Mouse (Mus musculus) heart, adult 2 months (tissue): ENCODE results near the gene Atcay. TPM values are rescaled to one million over a fixed set of nuclear protein-coding genes. Genes with fewer than 3 reads are reported as not detected.
"Not testable (repeated sequence)": the region's sequence is repeated elsewhere in the genome, so short reads cannot be mapped to it uniquely, and the experiment has no call there.

ENCODE experiments used
- DNase-seq, 2 experiments: peaks; one replicate each; pipeline ENCODE4 v3.0.0; 2021
- H3K27ac ChIP-seq: fragments of 200-600 bp; 2 replicates; pipeline ENCODE4 v1.8.1; 2022
- H3K27me3 ChIP-seq: fragments of 200-500 bp; 2 replicates; pipeline ENCODE4 v1.6.1; 2012; ENCODE audit warnings: mild to moderate bottlenecking, low read length, inconsistent platforms, mixed read lengths; ENCODE audit not compliant: control insufficient read depth, insufficient read depth
- H3K36me3 ChIP-seq: fragments of 200-500 bp; 2 replicates; pipeline ENCODE4 v1.6.1; 2012; ENCODE audit warnings: low read length, inconsistent platforms; ENCODE audit not compliant: control insufficient read depth, insufficient read depth
- H3K4me1 ChIP-seq: fragments of 200-500 bp; 2 replicates; pipeline ENCODE4 v1.6.1; 2011; ENCODE audit warnings: low read length; ENCODE audit not compliant: control insufficient read depth, insufficient read depth
- H3K4me3 ChIP-seq: fragments of 200-600 bp; 2 replicates; pipeline ENCODE4 v1.8.1; 2022
- H3K79me2 ChIP-seq: fragments of 200-500 bp; replicated peaks from 2 replicates; pipeline ENCODE4 v1.6.1; 2012; ENCODE audit warnings: mild to moderate bottlenecking, inconsistent platforms, low read length, moderate library complexity, mixed read lengths; ENCODE audit not compliant: control insufficient read depth, insufficient read depth
- H3K9ac ChIP-seq: fragments of 200-500 bp; 2 replicates; pipeline ENCODE4 v1.6.1; 2012; ENCODE audit warnings: low read depth, mild to moderate bottlenecking, control low read depth, inconsistent platforms, low read length, mixed read lengths
- CTCF ChIP-seq: fragments of 200-600 bp; IDR thresholded peaks from 2 replicates; pipeline ENCODE4 v1.8.1; 2022; ENCODE audit warnings: antibody characterized with exemption, mild to moderate bottlenecking, moderate library complexity
- EP300 ChIP-seq: fragments of 200-500 bp; IDR thresholded peaks from 2 replicates; pipeline ENCODE4 v1.6.1; 2011; ENCODE audit warnings: low read depth, low read length, control low read depth; ENCODE audit not compliant: insufficient read depth
- POLR2A ChIP-seq: fragments of 200-500 bp; IDR thresholded peaks from 2 replicates; pipeline ENCODE4 v1.6.1; 2011; ENCODE audit warnings: mild to moderate bottlenecking, low read depth, low read length, control low read depth; ENCODE audit not compliant: insufficient read depth
- WGBS: fragments of 180-500 bp; shearing (Covaris S2); methylation state at CpG from one replicate; pipeline ENCODE4 v1.1.7; 2018; 5-methylcytosine and 5-hydroxymethylcytosine counted together
- intact Hi-C: fragments of 180-260 bp; cut with DNase I; formaldehyde crosslinking; loops from one replicate; pipeline ENCODE4 v1.15.1; 2025
- polyA plus RNA-seq: library from polyadenylated mRNA; depleted of rRNA; stranded (reverse); fragments of >200 nt; gene quantifications from 2 replicates; pipeline ENCODE4 v1.2.3, GENCODE M21; 2012
- total RNA-seq, 2 experiments: library from RNA; stranded (reverse); gene quantifications; 2 replicates each; pipeline ENCODE4 v1.2.3; 2021

Gene Atcay
- total and polyA plus RNA-seq, 3 experiments: 0.09 to 0.14 TPM; not detected in 1

DNA sequence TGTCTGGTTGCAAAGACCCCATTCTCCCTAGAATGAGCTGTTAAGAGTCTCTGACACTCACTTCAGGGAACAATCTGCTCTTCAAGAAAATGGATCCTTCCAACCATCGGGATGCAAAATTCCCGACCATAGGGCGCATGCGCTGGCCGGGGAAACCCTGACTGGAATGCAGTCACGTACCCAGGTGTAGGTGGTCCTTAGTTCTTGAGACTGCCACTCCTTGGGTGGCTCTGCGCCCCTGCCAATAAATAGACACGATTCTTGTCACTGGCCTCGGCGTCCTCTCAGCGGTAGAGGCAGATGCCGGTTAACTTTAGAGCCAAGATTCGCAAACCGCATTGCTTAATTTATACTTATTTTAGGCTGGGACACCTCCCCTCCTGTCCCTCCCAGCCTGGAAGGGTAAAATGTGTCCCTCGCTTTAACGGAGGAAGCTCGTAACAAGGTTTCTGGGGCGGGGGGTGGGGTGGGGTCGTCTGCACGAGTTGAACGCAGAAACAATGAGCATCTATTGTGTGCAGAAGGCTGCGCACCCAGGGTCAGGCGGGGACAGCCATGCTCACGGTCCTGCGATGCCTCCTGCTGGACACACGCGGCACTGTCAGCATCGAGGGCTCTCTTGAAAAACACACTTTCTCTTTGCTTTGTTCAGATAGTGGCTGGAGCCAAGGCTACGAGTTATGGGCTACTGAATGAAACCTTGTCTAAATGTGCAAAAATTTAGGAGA is 55.9 kb downstream of the Atcay start:
- Histone ChIP-seq H3K9ac (peak overlapping the region; percentile 28), H3K4me1 (peaks cover 11% of the 10 kb centered on the region), H3K27me3 (no peaks in the 10 kb centered on the region), H3K27ac (peak overlapping the region; percentile 89), H3K79me2 (peaks cover 4% of the 10 kb centered on the region; the same call in 1 of the 2 replicates), H3K4me3 (peak overlapping the region; percentile 34), H3K36me3 (peaks cover 3% of the 10 kb centered on the region; the same call in 1 of the 2 replicates)
- TF ChIP-seq POLR2A: no peak
- TF ChIP-seq CTCF: peak; percentile 99
- peak; percentile 96; the same call in 1 of the 2 replicates for TF ChIP-seq EP300
- 5% methylated on average over 29 of the region's 29 CpGs for WGBS
- peak; percentile 88 to 92 for DNase-seq
- intact Hi-C loops: loop anchor here (2.0 to 10.0 kb wide), 5 partner anchors 88 to 430 kb away; partner anchors contain the start of gene Ap3d1

DNA sequence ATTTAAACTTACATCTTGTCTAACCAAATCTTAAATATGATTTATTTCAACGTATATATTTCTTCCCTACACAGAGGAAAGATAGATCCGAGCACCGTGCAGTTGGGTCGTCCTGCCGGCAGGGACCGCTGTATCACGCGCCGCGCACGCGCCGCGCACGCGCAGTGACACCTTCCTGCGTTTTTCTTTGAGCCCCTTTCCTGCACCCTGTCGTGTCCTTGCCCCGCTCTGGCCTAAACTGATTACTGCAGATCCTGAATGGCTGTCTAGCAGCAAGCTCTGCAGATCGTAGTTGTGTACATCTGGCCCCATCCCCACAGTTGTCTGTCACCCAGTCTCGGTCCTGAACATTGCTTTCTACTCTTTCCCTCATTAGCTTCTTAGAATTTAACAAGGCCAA is 57.5 kb downstream of the Atcay start:
- no peaks in the 10 kb centered on the region for H3K27me3 ChIP-seq
- TF ChIP-seq POLR2A (peak; percentile 94), EP300 (peak; percentile 81; the same call in 1 of the 2 replicates), CTCF (peak; percentile 98; the same call in 1 of the 2 replicates)
- H3K36me3 ChIP-seq: no peaks in the 10 kb centered on the region
- 8% methylated on average over 21 of the region's 21 CpGs for WGBS
- peak; percentile 86 to 88 for DNase-seq
- peak overlapping the region; percentile 86 for H3K27ac ChIP-seq
- H3K79me2 ChIP-seq: peaks cover 4% of the 10 kb centered on the region; the same call in 1 of the 2 replicates
- intact Hi-C loops: loop anchor here (5.0 to 10.0 kb wide), 2 partner anchors 156 to 428 kb away; partner anchors contain the start of gene Ap3d1
- H3K9ac ChIP-seq: peak overlapping the region; percentile 40
- peak overlapping the region; percentile 38 for H3K4me3 ChIP-seq
- H3K4me1 ChIP-seq: peaks cover 11% of the 10 kb centered on the region

DNA sequence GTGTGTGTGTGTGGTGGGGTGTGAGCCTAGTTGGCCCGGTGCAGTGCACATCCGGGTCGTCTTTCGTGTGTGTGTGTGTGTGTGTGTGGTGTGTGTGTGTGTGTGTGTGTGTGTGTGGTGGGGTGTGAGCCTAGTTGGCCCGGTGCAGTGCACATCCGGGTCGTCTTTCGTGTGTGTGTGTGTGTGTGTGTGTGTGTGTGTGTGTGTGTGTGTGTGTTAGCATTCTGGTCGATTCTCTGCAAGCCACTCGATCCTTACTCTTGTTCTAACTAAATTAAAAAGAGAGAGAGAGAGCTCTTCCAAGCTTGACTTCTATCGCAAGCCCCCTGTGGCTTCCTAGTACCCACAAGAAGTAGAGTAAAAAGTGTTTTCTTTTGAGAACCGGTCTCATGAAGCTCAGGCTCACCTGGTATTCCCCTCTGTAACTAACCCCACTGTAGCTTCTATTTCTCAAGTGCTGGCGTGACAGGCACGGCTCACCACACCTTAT is 61.2 kb downstream of the Atcay start:
- H3K27me3 ChIP-seq, H3K4me3 ChIP-seq, H3K79me2 ChIP-seq, H3K4me1 ChIP-seq, H3K36me3 ChIP-seq, H3K9ac ChIP-seq, intact Hi-C loops, DNase-seq: not testable (repeated sequence)
- H3K27ac ChIP-seq: peak overlapping the region; percentile 71
- 16% methylated on average over 13 of the region's 14 CpGs for WGBS

DNA sequence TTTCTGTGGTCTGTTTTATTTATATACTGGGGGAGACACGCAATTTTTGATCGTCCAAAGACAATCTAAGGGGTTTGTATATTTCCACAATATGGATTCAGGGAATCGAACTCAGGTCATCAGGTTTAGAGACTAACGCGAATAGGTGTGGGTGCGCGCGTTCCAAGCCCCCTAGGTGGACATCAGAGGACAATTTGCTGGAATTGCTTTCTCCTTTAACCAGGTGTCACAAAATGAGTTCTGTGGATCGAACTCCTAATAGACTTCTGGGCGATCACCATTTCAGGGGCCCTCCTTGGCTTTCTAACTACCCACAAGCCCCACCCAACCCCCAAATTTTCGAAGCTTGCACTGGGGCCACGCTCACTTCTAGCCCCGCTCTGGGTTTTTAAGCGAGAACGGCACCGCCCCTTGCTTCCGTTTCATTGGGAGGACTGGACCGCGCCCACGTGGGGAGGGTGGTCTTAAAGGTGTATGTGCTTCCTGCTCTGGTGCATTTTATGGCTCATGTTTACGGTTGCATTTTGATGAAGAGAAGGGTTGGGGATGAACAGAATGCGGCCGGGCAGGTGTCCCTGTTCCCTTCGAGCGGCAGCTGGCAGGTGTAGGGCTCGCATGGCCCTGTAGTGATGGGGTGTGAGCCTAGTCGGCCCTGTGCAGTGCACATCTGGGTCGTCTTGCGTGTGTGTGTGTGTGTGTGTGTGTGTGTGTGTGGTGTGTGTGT is 62.0 kb downstream of the Atcay start:
- Histone ChIP-seq H3K79me2 (peaks cover 7% of the 10 kb centered on the region), H3K9ac (peak overlapping the region; percentile 79), H3K4me1 (peaks cover 4% of the 10 kb centered on the region), H3K27ac (peak overlapping the region; percentile 93), H3K4me3 (peak overlapping the region; percentile 67), H3K27me3 (no peaks in the 10 kb centered on the region), H3K36me3 (no peaks in the 10 kb centered on the region)
- peak; percentile 89 to 91 for DNase-seq
- intact Hi-C loops: no loop called here
- WGBS: 2% methylated on average over 29 of the region's 29 CpGs
- TF ChIP-seq POLR2A: peak; percentile 72
- TF ChIP-seq CTCF: no peak
- peak; percentile 42; the same call in 1 of the 2 replicates for TF ChIP-seq EP300

DNA sequence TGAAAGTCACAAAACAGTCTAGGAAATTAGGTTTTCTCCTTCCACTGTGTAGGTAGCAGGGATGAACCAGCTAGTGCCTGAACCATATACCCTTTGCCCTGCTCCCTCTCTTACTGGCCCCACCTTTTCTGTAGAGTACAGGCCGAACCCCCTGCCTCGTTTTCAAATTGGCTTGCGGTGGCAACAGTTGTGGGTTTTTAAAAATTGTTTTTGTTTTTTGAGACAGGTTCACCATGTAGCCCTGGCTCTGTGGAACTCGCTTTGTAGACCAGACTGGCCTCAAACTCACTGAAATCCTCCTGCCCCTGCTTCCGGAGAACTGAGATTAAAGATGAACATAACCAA is 62.6 kb downstream of the Atcay start:
- no peaks in the 10 kb centered on the region for H3K36me3 ChIP-seq
- intact Hi-C loops: no loop called here
- peak overlapping the region; percentile 45 for H3K9ac ChIP-seq
- peak overlapping the region; percentile 93 for H3K27ac ChIP-seq
- DNase-seq: peak in 1 of 2 experiments; percentile 50
- H3K27me3 ChIP-seq: no peaks in the 10 kb centered on the region
- WGBS: 7% methylated on average over 5 of the region's 5 CpGs
- H3K79me2 ChIP-seq: peaks cover 7% of the 10 kb centered on the region
- peaks cover 4% of the 10 kb centered on the region for H3K4me1 ChIP-seq
- peak overlapping the region; percentile 67 for H3K4me3 ChIP-seq
- TF ChIP-seq EP300 (no peak), POLR2A (no peak; the same call in 1 of the 2 replicates), CTCF (no peak)
